Mouse (Mus musculus) spleen, adult 2 months (tissue): ENCODE results near the gene Gmds.

ENCODE experiments used
- CTCF ChIP-seq: fragments of 200-500 bp; IDR thresholded peaks from 2 replicates; pipeline ENCODE4 v1.5.1; 2011; ENCODE audit warnings: mild to moderate bottlenecking, inconsistent platforms; ENCODE audit not compliant: insufficient read depth, insufficient read length, insufficient replicate concordance; ENCODE audit errors: extremely low read depth
- POLR2A ChIP-seq: fragments of 200-500 bp; IDR thresholded peaks from 2 replicates; pipeline ENCODE4 v1.6.1; 2011; ENCODE audit warnings: low read depth, low read length, inconsistent platforms

- no peak for TF ChIP-seq CTCF
- TF ChIP-seq POLR2A = no peak
These were observed 432.0 kb downstream of the Gmds start for GRCm38 (mm10) chr13:31906514-31906913.
